Mouse (Mus musculus) kidney, adult 2 months (tissue): ENCODE measurements around the gene Myo3b. TPM values are rescaled to one million over a fixed set of nuclear protein-coding genes. Genes with fewer than 3 reads are reported as not detected.
A peak's percentile ranks its signal among the peaks of the same experiment; 100 is the strongest.

Experiments used
- DNase-seq: peaks from one replicate; pipeline ENCODE4 v3.0.0; 2021
- H3K27ac ChIP-seq: fragments of 200-500 bp; 2 replicates; pipeline ENCODE4 v1.5.1; 2012; ENCODE audit warnings: low read depth, low read length, control low read depth, inconsistent platforms; ENCODE audit not compliant: insufficient read depth
- H3K27me3 ChIP-seq: fragments of 200-500 bp; replicated peaks from 2 replicates; pipeline ENCODE4 v1.6.1; 2012; ENCODE audit warnings: mild to moderate bottlenecking, moderate library complexity, low read length, inconsistent platforms; ENCODE audit not compliant: control insufficient read depth, insufficient read depth
- H3K36me3 ChIP-seq: fragments of 200-500 bp; 2 replicates; pipeline ENCODE4 v1.6.1; 2012; ENCODE audit warnings: mild to moderate bottlenecking, moderate library complexity, low read length, inconsistent platforms; ENCODE audit not compliant: control insufficient read depth, insufficient read depth
- H3K4me1 ChIP-seq: fragments of 200-500 bp; 2 replicates; pipeline ENCODE4 v1.6.1; 2011; ENCODE audit warnings: low read length; ENCODE audit not compliant: control insufficient read depth, insufficient read depth
- H3K4me3 ChIP-seq: fragments of 200-500 bp; 2 replicates; pipeline ENCODE4 v1.5.1; 2011; ENCODE audit warnings: mild to moderate bottlenecking, low read depth, low read length, control low read depth; ENCODE audit not compliant: insufficient read depth
- CTCF ChIP-seq: fragments of 200-500 bp; conservative IDR thresholded peaks from 2 replicates; pipeline ENCODE4 v1.5.1; 2011; ENCODE audit warnings: low read depth, mild to moderate bottlenecking, control low read depth, low read length, moderate library complexity, mixed read lengths; ENCODE audit not compliant: insufficient read depth, insufficient read length
- POLR2A ChIP-seq: fragments of 200-500 bp; IDR thresholded peaks from one replicate; pipeline ENCODE4 v1.6.1; 2011; ENCODE audit warnings: low read depth, low read length, control low read depth
- WGBS: fragments of 180-500 bp; shearing (Covaris S2); methylation state at CpG from one replicate; pipeline ENCODE4 v1.1.7; 2018; 5-methylcytosine and 5-hydroxymethylcytosine counted together
- polyA plus RNA-seq: library from polyadenylated mRNA; depleted of rRNA; stranded (reverse); fragments of >200 nt; gene quantifications from 2 replicates; pipeline ENCODE4 v1.2.3, GENCODE M21; 2012

Myo3b gene
- polyA plus RNA-seq, 1 experiment = 1.7 TPM

DNA sequence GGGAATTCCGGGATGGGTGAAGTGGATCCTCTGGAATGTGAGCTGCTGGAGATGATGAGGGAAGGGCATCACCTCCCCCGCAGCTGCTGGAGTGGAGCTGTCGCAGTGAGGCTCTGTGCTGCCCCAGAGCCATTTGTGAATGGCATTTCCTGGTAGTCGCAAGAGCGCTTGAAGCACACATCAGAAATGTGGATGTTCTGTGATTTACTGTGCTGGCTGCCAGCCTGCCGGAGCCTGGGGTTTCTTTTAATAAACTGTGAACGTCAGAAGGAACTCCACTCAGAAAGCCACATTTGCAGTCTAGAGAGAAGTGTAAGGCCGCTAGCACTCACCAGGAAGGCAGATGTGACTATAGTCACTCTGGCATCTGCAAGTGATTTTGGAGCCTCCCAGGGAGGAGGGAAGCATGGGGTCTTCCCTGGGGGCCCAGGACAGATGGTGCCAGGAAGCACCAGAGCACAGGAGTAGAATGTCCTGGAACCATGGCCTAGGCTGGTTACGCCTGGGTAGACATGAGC lies 223.7 kb downstream of the Myo3b start:
- no peak for DNase-seq
- H3K4me1 ChIP-seq = no peaks in the 10 kb centered on the region
- H3K36me3 ChIP-seq = no peaks in the 10 kb centered on the region
- WGBS = 24% methylated on average over 9 of the region's 9 CpGs
- H3K27me3 ChIP-seq = no peaks in the 10 kb centered on the region
- no peak overlapping the region for H3K4me3 ChIP-seq
- TF ChIP-seq POLR2A (no peak), CTCF (no peak)
- H3K27ac ChIP-seq = no peak overlapping the region

DNA sequence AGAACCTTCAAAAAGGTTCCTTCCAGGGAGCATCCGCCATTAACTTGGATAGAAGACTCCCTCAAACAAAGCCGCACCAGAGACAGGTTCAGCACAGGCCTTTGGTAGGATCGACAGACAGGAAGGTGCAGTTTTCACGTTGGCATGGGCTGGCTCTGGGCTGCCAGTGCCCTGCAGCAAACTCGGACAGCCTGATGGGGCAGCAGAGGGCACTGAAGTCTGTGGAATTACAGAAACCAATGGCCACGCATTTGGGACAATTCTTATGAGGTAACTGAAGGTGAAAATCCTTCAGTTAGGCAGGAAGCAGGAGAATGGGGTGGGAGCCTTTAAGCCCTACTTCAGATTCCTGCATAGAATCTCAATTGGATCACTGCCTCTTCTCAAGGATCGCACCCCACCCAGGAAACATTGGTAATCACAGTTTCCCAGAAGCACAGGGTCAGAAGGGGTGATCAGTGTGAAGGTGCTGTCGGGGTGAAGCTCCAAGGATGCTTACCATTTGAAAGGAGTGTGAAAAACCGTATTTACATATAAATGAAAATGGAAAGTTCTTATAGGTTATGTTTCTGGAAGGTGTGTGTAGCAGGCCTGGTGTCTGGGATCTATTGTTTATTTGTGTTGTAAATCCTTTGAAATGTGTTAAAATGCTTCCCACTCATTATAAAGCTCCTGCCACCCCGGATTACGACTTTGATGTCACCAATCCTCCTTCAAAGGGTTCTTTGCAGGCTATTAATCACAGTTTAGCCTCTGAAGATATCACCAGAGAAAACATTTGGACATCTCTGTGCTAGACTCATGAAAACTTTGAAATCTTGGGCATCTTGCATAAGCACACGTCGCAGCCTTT lies 239.7 kb downstream of the Myo3b start:
- H3K36me3 ChIP-seq = no peaks in the 10 kb centered on the region
- H3K27me3 ChIP-seq = no peaks in the 10 kb centered on the region
- DNase-seq = peak; percentile 52
- H3K4me3 ChIP-seq = no peak overlapping the region
- no peak overlapping the region for H3K27ac ChIP-seq
- no peaks in the 10 kb centered on the region for H3K4me1 ChIP-seq
- 27% methylated on average over 13 of the region's 13 CpGs for WGBS
- TF ChIP-seq CTCF = peak; percentile 76
- no peak for TF ChIP-seq POLR2A

DNA sequence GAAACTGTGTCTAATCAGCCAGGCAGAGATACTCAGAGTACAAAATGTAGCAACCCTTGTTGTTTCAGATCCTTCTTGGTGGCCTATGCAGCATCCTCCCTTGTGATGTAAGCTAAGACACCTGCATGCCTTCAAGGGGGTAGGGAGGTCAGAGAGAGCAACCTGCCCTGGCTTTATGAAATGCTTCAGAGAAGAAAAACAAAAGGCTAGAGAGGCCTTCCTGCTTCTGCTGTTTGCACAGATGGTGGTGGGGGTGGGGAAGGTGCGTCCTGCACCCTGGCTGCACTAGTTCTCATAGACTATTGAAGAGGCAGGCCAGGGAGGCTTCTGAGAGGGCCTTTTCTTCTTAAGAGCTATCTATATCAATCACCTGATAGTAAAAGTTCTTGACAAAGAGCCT lies 245.2 kb downstream of the Myo3b start:
- no peak overlapping the region for H3K4me3 ChIP-seq
- H3K27me3 ChIP-seq = no peaks in the 10 kb centered on the region
- no peak overlapping the region for H3K27ac ChIP-seq
- WGBS = 88% methylated on average over 1 of the region's 1 CpGs
- DNase-seq = no peak
- TF ChIP-seq POLR2A (no peak), CTCF (no peak)
- H3K36me3 ChIP-seq = no peaks in the 10 kb centered on the region
- no peaks in the 10 kb centered on the region for H3K4me1 ChIP-seq

DNA sequence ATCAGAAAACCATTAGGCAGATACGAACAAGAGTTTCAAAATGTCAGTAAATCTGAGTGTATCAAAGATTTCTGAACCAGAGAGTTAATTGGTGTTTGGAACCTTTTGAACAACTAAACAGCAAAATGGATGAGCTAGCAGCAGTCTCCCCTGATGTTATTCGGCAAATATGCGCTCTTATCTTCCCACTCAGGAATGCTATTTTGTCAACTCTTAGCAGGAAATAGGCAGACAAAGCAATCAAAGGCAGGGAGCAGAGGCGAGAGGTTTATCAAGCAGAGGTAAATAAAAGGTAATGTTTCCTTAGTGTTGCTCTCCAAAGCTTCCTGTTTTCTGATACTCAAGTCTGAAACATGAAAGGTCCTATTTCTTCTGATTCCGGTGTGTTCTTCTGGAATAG lies 252.1 kb downstream of the Myo3b start:
- TF ChIP-seq POLR2A (no peak), CTCF (no peak)
- no peaks in the 10 kb centered on the region for H3K27me3 ChIP-seq
- H3K36me3 ChIP-seq = no peaks in the 10 kb centered on the region
- no peak overlapping the region for H3K4me3 ChIP-seq
- H3K27ac ChIP-seq = no peak overlapping the region
- no peak for DNase-seq
- no peaks in the 10 kb centered on the region for H3K4me1 ChIP-seq
- WGBS = 53% methylated on average over 5 of the region's 5 CpGs

DNA sequence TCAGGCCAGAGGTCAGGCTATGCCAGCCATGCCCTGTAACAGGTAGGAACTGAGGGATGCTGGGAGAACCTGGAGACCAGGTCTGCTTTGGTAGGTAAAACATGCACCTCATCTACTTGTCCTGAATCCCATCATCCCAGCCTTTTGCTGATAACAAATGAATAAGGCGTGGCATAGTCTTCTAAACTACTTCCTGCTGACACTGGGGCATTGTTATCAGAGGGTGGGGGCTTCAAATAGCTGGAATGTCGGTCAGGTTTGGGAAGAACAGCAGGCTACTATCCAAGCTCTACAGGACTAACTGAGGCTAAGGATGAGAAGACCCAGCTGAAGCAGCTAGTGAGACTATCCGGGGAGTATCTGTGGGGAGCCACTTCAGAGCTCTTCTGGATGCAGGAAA lies 253.8 kb downstream of the Myo3b start:
- WGBS = 76% methylated on average over 3 of the region's 3 CpGs
- DNase-seq = no peak
- Histone ChIP-seq H3K36me3 (no peaks in the 10 kb centered on the region), H3K4me3 (no peak overlapping the region), H3K27ac (no peak overlapping the region), H3K4me1 (no peaks in the 10 kb centered on the region), H3K27me3 (no peaks in the 10 kb centered on the region)
- TF ChIP-seq POLR2A (no peak), CTCF (no peak)

DNA sequence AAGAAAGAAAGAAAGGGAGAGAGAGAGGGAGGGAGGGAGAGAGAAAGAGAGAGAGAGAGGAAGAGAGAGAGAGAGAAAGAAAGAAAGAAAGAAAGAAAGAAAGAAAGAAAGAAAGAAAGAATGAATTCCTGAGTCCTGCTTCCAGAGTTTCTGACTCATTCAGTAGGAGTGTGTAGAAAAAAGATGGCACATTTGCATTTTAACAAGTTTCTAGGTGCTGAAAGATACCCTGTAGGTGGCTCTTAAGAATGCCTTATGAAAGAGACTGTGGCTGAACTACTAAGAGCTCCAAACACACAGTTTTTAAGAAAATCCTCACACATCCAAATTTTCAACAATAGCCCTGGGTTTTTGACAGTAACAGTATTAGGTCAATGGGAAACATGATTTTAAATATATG lies 264.0 kb downstream of the Myo3b start:
- no peaks in the 10 kb centered on the region for H3K27me3 ChIP-seq
- H3K4me3 ChIP-seq = no peak overlapping the region
- H3K36me3 ChIP-seq = no peaks in the 10 kb centered on the region
- no peak for DNase-seq
- no peaks in the 10 kb centered on the region for H3K4me1 ChIP-seq
- H3K27ac ChIP-seq = no peak overlapping the region
- TF ChIP-seq POLR2A (no peak), CTCF (no peak)

DNA sequence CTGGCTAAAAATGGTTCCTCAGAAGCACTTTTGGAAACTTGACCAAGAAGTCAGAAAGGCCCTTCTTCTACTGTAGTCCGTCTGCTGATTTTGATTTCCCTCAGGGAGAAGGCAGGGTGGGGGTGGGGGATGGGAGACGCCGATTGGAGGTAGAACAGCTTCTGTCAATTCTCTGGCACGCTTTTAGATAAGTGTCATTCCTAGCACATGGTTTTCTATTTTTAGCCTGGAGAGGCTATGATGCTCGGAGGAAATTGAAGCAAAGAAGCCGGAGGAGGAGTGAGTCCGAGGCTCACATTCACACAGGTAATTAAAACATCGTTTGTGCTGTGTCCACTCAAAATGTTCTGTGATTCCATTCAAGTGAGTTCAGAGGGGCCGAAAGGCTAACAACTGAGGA lies 276.2 kb downstream of the Myo3b start:
- WGBS = 53% methylated on average over 9 of the region's 9 CpGs
- H3K27ac ChIP-seq = no peak overlapping the region
- no peaks in the 10 kb centered on the region for H3K36me3 ChIP-seq
- no peak for DNase-seq
- no peak overlapping the region for H3K4me3 ChIP-seq
- no peaks in the 10 kb centered on the region for H3K27me3 ChIP-seq
- no peaks in the 10 kb centered on the region for H3K4me1 ChIP-seq
- TF ChIP-seq POLR2A = no peak
- TF ChIP-seq CTCF = no peak
